Comparison of ENCODE assay signal across 8 mouse cellular contexts in genomic region chr9:92457261-92458058, GRCm38 (mm10). TPM values are rescaled to one million over a fixed set of nuclear protein-coding genes. Genes with fewer than 3 reads are reported as not detected.
DNase-seq lines count a peak whose midpoint lies in the region; ATAC-seq lines count a peak whose summit lies in the region.

TSS of gene Plscr4 (plus strand) at chr9:92457373.

- H3K4me2 ChIP-seq in hindbrain, embryonic 13.5 days = peak within 1 kb of the TSS; percentile 98

- peaks cover 13% of the 10 kb centered on the region for H3K4me1 ChIP-seq in hindbrain, embryonic 13.5 days (replicated peaks)

- peak; percentile 29 for DNase-seq in R1 (ENCODE audit: low read depth, low spot score)
- DNase-seq in cerebellum, adult 9-11 months = peak; percentile 7
- DNase-seq in frontal cortex, postnatal 25 days (ENCODE audit: low spot score in 2 of 2) = peak; percentile 3 to 6
- peak; percentile 49 for DNase-seq in left cerebral cortex, postnatal 4 days
- DNase-seq in mesoderm, embryonic 11.5 days (ENCODE audit: low read depth, low spot score) = peak; percentile 31
- DNase-seq in right cerebral cortex, postnatal 25 days = peak; percentile 31
- DNase-seq in urinary bladder, postnatal 36 days (ENCODE audit: low spot score in 2 of 2) = peak; percentile 44 to 73

- no peaks in the 10 kb centered on the region for H3K27me3 ChIP-seq in hindbrain, embryonic 13.5 days

- H3K9me3 ChIP-seq in hindbrain, embryonic 13.5 days = no peaks in the 10 kb centered on the region

- WGBS in hindbrain, embryonic 13.5 days = 13% methylated on average over 43 of the region's 43 CpGs

- H3K27ac ChIP-seq in hindbrain, embryonic 13.5 days = no peak within 1 kb of the TSS

- ATAC-seq in hindbrain, embryonic 13.5 days (ENCODE audit: low FRiP score) = peak; percentile 89

- H3K9ac ChIP-seq in hindbrain, embryonic 13.5 days = peak within 1 kb of the TSS; percentile 73

- peak within 1 kb of the TSS; percentile 57 for H3K4me3 ChIP-seq in hindbrain, embryonic 13.5 days

- intact Hi-C loops in left cerebral cortex, postnatal 4 days (cut with DNase I) = no loop called here

- no peaks in the 10 kb centered on the region for H3K36me3 ChIP-seq in hindbrain, embryonic 13.5 days

RNA-seq across cellular contexts. Expression of gene Plscr4, which starts in this region (rescaled TPM):
- 1.6 and 2.4 TPM in 2 replicates for polyA plus RNA-seq in hindbrain, embryonic 13.5 days (2015; fragmentation: Nextera tagmentation; extraction: Ambion mirVana)
- total RNA-seq in left cerebral cortex, postnatal 4 days (2021) = under 1 TPM; 0.68 to 0.99 TPM

Comparison
In these comparisons a context has a peak if more than half of its experiments do, and no peak if none do; other contexts are left out.
1. Peak in DNase-seq in left cerebral cortex, postnatal 4 days; RNA of the gene not detected or under 1 TPM.
2. DNase-seq: peak in every context shown above with its lines; median percentile 58 in urinary bladder, postnatal 36 days; 49 in left cerebral cortex, postnatal 4 days; 31 in mesoderm, embryonic 11.5 days; 31 in right cerebral cortex, postnatal 25 days; 29 in R1; 7 in cerebellum, adult 9-11 months; 4 in frontal cortex, postnatal 25 days.